Mouse (Mus musculus) adrenal gland, postnatal 25 days (tissue): ENCODE measurements around the gene Vtn. TPM values are rescaled to one million over a fixed set of nuclear protein-coding genes. Genes with fewer than 3 reads are reported as not detected.
"Not testable (repeated sequence)": the region's sequence is repeated elsewhere in the genome, so short reads cannot be mapped to it uniquely, and the experiment has no call there.

ENCODE experiments used
- DNase-seq: peaks from one replicate; pipeline ENCODE4 v3.0.0; 2021; ENCODE audit warnings: mixed read lengths
- total RNA-seq: library from RNA; stranded (reverse); gene quantifications from 2 replicates; pipeline ENCODE4 v1.2.3, GENCODE M21; 2021

Vtn gene
- total RNA-seq, 1 experiment from 2014 or later = 1.1 TPM

GRCm38 (mm10) chr11:78497544-78498522, 1.1 kb upstream of the Vtn start, which contains the start of gene Sarm1:
TSS of gene Sarm1 (minus strand) at chr11:78497754.
- peak; percentile 95 for DNase-seq

- no peak for DNase-seq
Measured at GRCm38 (mm10) chr11:78499543-78499942, 652 bp downstream of the Vtn start.

GRCm38 (mm10) chr11:78500623-78501202, 1.8 kb downstream of the Vtn start:
- DNase-seq = no peak

- no peak for DNase-seq
Measured at GRCm38 (mm10) chr11:78501529-78501928, 2.6 kb downstream of the Vtn start.

GRCm38 (mm10) chr11:78502909-78503650, 4.2 kb downstream of the Vtn start, which contains the start of gene Sebox:
TSS of gene Sebox (plus strand) at chr11:78503447.
- DNase-seq = no peak

GRCm38 (mm10) chr11:78505430-78505829, 6.5 kb downstream of the Vtn start:
- DNase-seq = no peak

- DNase-seq = no peak
Measured at GRCm38 (mm10) chr11:78509148-78509547, 10.3 kb downstream of the Vtn start.

GRCm38 (mm10) chr11:78512025-78512957, 13.4 kb downstream of the Vtn start, which contains the start of the genes Tmem199 and Poldip2:
TSS of gene Tmem199 (minus strand) at chr11:78512172.
TSS of gene Poldip2 (plus strand) at chr11:78512193.
- peak; percentile 91 for DNase-seq

- DNase-seq = no peak
Measured at GRCm38 (mm10) chr11:78513106-78513790, 14.4 kb downstream of the Vtn start.

GRCm38 (mm10) chr11:78515549-78516325, 16.8 kb downstream of the Vtn start:
- no peak for DNase-seq

GRCm38 (mm10) chr11:78518931-78519330, 20.0 kb downstream of the Vtn start:
- no peak for DNase-seq

GRCm38 (mm10) chr11:78521880-78522279, 23.0 kb downstream of the Vtn start:
- no peak for DNase-seq

GRCm38 (mm10) chr11:78522481-78522997, 23.6 kb downstream of the Vtn start:
- no peak for DNase-seq

- DNase-seq = no peak
Measured at GRCm38 (mm10) chr11:78523241-78523955, 24.5 kb downstream of the Vtn start.

- DNase-seq = no peak
Measured at GRCm38 (mm10) chr11:78524838-78525237, 25.9 kb downstream of the Vtn start.

GRCm38 (mm10) chr11:78528714-78529113, 29.8 kb downstream of the Vtn start:
- no peak for DNase-seq

GRCm38 (mm10) chr11:78530001-78530400, 31.1 kb downstream of the Vtn start:
- DNase-seq = no peak

GRCm38 (mm10) chr11:78531046-78531445, 32.2 kb downstream of the Vtn start:
- DNase-seq = peak; percentile 32

- not testable (repeated sequence) for DNase-seq
Measured at GRCm38 (mm10) chr11:78531515-78531914, 32.6 kb downstream of the Vtn start.
